Mouse (Mus musculus): ENCODE data around the gene Zbtb16.

Gene Zbtb16

DNA sequence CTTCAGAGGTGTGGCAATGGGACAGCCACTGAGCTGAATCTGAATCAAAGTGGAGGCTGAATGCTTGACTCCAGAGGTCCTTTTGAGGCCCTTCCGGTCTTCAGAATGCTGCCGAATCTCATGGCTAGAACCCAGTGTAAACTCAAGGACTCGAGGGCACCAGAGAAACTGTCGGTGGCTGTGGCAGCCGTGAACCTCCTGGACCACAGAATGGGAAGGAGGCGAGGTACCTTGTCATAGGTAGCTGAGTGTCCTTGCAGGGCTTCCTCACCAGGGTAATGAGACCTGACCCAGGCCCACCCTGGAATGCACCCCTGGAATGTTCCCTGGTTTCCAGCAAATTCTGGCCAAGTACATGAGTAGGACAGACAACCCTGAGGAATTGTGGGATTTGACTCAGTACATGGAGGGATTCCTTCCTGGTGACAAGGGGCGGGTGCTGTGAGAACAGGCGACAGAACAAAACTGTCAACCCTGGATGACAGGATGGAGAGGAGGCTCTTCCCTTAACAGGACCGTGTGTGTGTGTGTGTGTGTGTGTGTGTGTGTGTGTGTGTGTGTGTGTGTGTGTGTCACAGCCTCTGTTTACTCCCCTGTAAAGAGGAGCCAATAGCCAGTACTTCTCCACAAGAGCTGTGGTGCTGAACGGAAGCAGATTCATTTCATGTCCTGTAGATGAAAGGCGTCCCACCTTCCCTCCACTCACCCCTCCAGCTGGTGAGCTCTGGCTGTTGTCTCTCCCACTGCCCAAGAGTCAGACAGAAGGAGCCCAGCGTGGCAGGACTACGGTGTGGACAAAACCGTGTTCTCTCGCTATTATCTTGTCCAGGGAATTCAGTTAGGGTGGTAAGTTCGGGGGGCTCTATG is 189.0 kb downstream of the Zbtb16 start:
- DNase-seq (ENCODE audit: low read depth, low spot score): no peak

DNA sequence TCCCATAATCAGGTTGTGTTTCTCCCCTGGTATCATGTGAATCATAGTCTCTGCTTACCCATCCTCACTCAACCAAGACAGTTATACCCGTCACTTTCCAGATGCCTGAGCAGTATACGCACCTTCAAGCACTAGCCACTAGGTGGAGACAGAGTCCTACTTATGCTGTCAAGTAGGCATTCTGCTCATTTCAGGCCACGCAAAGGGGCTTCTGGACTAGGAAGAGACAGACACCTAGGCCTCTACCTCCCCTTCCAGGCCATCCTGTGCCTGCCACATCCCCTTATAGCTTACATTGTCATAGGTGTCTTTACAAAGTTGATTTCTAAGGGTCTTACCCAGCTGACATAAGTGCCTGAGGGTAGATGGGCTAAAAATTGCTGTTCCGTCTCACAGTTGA is 189.8 kb downstream of the Zbtb16 start:
- peak; percentile 74 for DNase-seq (ENCODE audit: low read depth, low spot score)

DNA sequence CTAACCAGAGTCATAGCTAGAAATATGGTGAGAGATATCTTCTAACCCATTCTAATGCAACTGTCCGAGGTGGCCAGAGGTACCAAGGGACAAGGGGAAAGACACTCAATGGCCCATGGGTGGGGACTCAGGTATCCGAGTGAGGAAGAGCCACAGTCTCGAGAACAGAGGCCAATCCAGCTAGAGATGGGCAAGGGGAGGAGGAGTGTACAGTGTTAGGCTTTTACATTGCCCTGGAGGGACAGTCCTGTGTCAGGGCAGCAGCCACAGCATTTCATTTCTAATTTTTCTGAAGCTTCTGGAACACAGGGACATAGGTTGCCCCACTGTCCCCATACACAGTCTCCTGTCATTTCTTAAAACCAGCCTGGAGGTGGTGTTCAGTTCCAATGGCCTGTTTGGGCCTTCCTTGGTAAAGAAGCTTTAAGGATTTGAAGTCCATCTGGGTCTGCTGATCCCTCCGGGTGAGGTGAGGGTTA is 190.3 kb downstream of the Zbtb16 start:
- DNase-seq (ENCODE audit: low read depth, low spot score): no peak

DNA sequence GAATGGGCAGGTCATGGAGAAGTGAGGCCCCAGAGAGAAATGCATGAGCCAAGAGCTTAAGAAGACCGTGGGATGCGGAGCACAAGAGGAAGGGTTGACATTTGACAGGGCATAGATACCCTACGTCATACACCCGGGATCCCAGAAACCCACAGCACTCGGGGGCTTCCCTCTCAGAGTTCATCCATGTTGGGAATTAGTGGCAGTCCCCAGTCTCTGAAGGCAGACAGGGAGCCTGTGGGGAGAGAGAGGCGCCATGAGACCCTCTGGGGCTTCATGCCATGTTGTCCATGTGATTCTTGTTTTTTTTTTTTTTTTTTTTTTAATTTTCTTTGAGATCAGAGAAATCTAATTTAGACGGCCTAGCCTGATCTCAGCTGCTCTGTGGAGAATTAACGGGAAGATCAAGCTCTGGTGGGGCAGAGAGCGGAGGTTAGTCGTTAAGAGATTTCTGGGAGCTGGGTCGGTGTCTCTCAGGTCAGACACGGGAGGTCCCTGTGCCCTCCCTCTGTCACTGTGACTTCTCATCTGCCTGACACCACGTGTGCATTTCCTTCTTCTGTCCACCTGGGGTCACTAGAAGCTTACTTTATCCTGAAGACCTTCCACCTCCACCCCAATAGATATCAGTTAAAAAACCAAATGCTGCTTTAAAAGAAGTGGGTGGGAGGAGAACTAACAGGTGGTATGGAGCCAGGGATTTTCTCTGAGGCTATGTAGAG is 190.9 kb downstream of the Zbtb16 start:
- peak; percentile 49 for DNase-seq (ENCODE audit: low read depth, low spot score)

DNA sequence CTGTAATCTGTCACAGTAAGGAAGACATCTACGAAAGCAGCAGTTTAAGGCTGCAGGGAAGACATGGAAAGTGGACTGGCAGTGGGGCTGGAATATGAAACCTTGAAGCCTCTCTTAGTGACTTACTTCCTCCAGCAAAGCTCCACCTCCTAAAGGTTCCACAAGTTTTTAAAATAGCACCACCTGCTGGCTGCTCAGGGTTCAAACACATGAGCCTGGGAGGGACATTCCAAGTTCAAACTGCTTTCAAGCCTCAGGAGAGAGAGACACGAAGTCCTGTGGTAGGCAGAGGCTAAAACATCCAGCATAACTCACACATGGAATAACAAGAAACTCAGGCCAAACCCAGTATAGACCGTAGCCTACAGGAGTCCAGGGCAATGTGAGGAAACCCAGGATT is 191.6 kb downstream of the Zbtb16 start:
- no peak for DNase-seq (ENCODE audit: low read depth, low spot score)

DNA sequence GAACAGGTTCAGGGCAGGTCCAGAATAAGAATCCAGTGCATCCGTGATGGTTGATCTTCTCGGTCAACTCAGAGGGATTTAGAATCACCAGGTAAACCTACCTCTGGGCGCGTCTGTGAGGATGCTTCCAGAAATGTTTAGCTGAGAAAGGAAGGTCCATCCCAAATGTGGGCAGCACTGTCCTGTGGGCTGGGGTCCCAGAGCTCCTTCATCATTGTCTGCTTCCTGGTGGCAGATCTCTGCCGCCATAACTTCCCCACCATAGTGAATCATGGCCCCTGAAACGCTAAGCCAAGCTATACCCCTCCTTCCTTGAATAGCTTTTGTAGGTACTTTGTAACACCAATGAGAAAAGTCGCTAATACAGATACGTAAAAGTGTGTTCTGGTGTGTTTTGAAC is 194.4 kb downstream of the Zbtb16 start:
- no peak for DNase-seq (ENCODE audit: low read depth, low spot score)

DNA sequence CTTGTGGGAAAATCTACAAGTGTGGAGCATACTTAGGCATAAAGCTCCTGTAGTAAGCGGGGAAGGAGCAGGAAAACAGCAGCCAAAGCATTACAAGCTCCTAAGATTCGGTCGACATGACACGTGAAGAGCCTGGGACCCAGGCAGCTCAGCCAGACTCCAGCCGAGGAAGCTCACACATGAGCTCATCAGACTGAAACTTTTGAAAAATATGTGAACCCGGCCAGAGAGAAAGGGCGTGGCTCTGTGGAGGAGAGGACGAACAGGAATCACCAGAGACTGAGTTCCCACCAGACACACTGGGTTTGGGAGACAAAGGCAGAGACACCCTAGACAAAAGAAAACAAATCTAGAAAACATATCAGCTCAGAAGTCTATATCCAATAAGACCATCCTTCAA is 195.1 kb downstream of the Zbtb16 start:
- no peak for DNase-seq (ENCODE audit: low read depth, low spot score)

DNA sequence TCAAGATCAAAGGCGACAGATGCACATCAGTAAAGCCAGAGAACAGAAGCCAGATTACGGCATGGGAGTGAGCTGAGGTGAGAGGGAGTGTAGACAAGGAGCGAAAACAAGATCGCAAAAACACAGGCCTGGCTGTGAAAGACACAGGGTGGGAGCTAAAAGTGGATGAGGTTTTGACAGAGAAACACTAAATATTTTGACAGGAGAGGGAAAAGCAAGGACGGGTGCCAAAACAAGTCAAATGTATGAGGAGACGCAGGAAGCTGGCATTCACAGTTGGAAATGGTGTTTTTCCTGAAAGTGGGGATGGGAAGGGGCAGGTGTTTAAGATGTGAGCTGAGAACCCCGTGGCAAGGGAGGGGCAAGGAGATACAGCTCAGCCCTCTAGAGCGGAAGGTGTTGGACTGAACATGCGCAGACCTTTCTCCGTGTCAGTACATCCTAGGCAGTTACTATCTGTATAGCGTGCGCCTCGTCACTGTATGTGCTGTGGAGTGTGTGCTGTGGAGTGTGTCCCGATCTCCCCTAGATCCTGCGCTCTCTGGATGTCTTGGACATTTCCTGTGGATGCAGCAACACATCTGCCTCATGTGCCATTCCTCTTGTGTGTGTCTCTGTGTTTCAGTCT is 197.7 kb downstream of the Zbtb16 start:
- no peak for DNase-seq (ENCODE audit: low read depth, low spot score)

DNA sequence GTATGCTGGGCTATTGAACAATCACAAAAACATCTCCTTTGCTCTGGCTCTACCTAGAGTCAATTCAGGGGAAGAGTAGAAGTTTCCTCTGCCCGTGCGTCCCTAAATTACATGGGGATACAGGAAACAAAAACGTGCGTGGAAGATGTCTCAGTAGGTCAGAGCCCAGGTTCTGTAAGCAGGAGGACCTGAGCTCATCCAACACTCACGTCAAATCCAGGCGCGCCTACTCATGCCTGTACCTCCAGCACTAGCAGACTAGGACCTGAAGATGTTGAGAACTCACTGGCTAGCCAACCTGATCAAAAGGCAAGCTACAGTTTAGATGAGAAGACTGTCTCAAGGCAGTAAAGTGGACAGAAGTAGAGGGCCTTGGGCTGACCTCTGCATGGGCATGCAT is 198.9 kb downstream of the Zbtb16 start:
- DNase-seq (ENCODE audit: low read depth, low spot score): no peak

DNA sequence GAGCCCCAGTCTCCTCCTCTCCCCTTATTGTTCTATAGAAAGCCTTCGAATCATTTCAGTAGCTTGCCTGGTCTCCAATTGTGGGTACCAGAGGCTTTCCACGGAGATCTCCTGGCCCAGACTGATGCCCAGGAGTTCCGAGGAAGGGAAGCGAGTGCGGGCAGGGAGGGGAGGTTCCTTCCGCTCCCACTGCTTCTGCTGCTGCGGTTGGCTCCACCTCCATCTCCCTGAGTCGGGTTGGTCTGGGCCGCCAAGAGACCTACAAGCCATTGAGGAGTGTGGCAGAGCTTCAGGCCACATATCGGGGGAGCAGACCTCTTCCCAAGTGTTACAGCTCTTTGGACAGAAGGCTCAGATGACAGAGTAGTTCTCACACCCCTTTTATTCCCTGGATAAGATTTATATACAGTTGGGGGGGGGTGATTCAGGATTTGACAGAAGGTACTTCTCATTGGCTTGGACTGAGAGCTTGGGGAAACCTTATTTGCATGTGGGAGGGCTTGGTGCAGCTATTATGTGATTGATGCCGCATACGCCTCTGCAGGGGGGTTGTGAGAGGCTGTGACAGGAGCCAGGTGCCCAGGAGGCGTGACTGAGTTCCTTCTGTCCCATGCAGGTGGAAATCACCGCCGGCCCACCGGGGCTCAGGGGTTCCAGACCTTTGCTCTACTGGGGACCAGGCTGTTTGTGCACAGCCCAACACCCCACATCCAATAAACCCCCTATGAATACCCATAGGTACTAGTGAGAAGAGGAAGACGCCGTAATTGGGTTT is 200.3 kb downstream of the Zbtb16 start:
- peak; percentile 47 for DNase-seq (ENCODE audit: low read depth, low spot score)

DNA sequence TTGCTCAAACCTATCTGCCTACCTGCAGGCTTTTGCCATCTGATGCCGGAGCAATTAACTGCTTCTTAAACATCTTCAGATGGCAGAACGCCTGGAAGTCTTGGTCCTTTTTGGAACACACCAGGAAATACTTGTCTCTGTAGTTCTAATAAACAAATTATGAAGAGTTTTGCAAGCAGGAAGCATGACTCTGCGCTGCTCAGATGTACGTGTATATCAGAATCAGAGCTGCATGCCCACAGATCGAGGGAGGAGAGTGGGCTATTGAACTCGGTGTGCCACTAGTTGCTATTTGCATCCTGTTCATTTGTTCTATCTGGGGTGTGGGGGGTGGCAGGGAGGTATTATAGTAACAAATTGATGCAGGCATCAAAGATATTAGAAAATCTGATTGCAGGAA is 202.9 kb downstream of the Zbtb16 start:
- no peak for DNase-seq (ENCODE audit: low read depth, low spot score)

DNA sequence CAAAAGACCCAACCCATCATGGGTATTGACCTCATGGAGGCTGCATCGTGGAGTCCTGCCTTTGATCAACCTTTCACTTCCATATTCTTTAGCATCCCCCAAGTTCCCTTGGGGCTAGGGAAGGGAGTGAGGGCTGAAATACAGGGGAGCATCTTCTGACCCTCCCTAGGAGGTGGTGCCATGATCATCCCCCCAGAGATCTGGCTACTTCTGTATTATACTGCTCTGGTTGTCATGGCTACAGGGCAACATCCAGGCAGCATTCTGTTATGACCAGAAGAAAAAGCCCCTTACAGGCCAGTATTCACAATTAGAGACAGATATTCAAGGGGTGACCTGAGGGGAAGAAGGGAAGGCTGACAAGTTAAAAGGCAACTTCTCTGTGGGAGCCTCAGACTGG is 216.8 kb downstream of the Zbtb16 start:
- no peak for DNase-seq (ENCODE audit: low read depth, low spot score)

DNA sequence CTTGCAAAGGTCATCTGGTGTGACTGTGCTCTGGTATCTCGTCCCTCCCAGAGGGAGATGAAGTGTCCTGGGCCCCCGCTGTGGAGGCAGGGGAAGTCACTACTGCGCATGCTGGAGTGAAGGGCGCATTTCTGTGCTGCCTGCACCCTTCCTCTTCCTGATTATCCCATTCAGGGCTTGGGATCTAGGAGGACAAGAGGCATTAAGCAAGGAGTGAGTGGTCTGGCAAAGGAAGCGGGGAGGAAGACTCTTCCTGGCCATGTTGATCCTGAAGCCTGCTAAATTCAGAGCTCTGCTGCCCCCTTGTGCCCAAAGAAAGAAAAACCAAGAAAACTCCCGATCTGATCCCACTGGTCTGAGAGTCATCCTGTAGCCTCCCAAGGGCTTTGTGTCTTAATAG is 217.4 kb downstream of the Zbtb16 start:
- peak; percentile 42 for DNase-seq (ENCODE audit: low read depth, low spot score)

DNA sequence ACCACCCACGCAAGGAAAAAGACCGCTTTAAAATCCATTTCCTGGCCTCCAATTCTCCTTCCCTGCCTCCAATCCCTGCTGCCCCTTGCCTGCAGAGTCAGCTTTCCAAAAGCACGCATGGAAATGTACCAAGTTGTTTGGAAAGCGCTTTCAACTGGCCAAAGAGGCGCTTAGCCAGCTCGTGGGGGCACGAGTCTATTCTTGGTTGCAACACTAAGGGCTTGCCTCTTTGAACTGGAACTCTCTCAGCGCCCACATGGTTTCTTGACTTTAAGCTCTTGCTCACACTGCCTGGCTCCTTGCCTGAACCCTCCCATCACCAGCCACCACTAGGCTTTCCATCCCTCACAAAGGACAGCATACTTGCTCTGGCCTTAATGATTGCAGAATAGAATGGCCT is 217.9 kb downstream of the Zbtb16 start:
- no peak for DNase-seq (ENCODE audit: low read depth, low spot score)

DNA sequence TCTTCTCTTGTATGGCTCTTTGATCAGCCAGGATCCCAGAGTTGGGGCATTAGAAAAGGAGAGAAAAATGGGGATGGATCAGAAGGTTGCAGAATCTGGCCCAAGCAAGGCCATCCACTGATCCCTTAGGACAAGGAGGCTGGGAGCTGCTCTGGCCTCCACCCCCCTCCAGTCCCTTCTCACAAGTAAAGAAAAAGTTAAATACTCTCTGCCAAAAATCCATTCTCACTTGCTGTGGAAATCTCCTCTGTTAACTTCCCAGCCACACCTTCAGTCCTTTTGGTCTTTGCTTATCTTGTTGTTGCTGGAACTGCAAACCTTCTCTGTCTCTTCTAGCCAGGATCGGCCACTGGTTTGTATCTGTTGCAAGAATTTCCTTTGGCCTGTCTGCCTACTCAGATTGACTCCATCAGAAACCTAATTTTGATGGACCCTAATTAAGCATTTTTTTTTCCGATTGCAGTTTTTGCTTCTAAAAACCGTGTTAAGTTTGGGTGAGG is 218.5 kb downstream of the Zbtb16 start:
- DNase-seq (ENCODE audit: low read depth, low spot score): no peak

DNA sequence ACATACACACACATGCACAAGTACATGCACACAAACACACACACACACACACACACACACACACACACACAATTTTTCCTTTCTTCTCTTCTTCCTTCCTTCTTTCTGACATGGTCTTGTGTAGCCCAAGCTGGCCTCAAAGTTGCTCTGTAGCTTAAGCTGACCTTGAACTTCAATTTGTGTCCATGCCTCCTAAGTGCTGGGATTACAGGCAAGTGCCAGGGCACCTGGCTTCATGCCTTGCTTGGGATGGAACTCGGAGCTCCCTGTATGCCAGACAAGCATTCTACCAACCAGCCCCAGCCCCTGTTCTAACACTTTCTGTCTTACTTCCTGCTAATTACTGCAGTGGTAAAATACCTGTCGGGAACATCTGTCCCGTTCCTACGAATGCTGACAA is 222.8 kb downstream of the Zbtb16 start:
- DNase-seq (ENCODE audit: low read depth, low spot score): no peak

DNA sequence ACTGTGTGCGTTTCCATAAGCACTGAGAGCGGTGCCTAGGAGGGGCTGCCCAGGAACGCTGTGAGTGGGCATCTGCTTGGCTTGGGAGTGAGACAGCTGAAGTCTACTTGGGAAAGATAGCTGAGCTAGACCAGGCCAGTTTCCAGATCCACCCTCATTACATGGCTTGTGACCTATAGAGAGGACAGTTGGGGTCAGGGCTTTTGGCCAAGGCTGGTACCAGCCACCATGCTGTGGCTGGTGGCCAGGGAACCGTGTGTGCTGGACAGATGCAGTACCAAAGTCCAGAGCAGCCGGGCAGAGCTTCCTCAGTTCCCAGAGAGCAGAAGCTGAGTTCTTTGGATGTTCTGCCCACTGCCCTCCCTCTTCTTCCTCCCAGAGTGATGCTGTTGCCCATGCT is 223.5 kb downstream of the Zbtb16 start:
- DNase-seq (ENCODE audit: low read depth, low spot score): no peak

DNA sequence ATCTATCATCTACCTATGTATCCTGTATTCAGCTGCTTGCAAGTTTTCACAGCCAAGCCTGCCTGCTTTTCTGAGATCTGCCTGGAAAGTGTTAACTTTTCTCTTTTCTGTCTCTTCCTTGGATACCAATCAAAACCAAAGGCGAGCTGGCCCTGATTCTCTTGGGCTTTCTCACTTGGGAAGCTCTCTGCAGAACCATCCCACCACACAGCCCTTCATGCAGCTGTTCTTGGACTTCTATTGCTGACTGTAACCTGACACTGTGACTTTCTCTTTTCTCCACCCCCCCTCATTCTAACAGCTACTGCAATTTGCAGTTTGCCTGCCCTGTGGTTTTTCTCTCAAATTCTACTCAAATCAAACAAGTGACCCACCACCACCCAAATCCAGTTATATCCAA is 225.0 kb downstream of the Zbtb16 start:
- no peak for DNase-seq (ENCODE audit: low read depth, low spot score)

DNA sequence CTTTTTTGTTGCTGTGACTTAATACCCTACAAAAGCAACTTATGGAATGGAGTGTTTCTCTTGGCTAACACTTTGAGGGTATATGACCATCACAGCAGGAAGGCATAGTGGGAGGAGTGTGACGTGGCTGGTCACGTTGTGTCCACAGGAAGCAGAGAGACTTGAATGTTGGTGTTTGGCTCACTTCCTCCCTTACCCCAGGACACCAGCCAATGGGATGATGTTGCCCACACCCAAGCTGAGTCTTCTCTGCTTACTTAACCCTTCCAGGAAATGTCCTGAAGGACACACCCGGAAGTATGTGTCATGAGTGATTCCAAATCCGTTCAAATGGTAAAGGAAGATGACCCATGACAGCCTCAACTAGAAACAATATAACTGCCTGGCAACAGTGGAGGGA is 226.3 kb downstream of the Zbtb16 start:
- DNase-seq (ENCODE audit: low read depth, low spot score): no peak

DNA sequence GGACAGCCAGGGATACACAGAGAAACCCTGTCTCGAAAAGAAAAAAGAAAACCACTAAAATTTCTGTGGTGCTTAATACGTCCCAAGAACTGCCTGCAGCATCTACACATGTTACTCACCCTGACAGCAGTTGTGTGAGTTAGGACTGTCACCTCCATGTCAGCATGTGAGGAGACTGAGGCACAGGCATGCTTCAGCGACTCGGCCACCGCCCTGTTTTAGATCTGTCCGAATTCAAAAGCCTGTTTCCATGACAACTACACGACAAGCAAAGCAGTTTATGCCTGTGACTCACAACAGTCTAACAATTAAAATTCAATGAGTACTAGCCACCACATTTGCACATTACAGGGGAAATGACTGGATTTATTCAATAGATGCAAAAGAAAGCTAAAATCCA is 228.6 kb downstream of the Zbtb16 start:
- DNase-seq (ENCODE audit: low read depth, low spot score): no peak

DNA sequence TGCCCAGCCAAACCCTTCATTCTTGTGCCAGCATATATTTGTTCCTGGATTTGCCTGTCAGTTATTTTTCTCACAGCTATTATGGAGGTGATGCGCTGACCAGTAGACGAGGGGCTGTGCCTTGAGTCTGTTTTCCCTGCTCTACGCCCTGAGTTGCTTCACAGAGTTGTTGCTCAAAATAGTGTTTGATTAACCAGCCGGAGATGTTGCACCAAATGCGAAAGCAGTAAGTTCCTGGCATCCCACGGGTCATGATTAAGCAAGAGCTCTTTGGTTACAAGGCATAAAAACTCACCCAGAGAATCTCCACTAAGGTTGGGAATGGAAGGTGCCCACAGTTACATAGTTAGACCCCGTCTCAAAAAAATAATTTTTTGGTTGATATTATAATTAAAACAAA is 229.9 kb downstream of the Zbtb16 start:
- no peak for DNase-seq (ENCODE audit: low read depth, low spot score)

DNA sequence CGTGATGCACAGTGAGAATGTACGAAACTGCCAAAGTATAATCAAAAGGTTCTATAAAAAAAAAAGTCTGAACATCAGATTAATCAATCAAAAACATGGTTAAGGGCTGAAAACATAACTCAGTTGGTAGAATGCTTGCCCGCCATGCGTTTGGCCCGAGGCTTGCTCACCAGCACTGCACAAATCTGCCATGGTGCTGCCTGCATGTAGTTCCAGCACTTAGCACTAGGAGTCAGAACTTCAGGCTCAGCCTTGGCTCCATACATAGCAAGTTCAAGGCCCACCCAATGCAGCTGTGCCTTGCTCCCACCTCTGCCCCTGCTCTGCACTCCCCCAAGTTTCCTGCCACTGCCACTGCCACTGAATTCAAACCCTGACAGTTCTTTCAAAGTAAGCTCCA is 230.3 kb downstream of the Zbtb16 start:
- DNase-seq (ENCODE audit: low read depth, low spot score): no peak

All from A20 (cell line).